Mouse (Mus musculus): ENCODE results near the gene Jag2.
A peak's percentile ranks its signal among the peaks of the same experiment; 100 is the strongest.

Jag2 gene

DNA sequence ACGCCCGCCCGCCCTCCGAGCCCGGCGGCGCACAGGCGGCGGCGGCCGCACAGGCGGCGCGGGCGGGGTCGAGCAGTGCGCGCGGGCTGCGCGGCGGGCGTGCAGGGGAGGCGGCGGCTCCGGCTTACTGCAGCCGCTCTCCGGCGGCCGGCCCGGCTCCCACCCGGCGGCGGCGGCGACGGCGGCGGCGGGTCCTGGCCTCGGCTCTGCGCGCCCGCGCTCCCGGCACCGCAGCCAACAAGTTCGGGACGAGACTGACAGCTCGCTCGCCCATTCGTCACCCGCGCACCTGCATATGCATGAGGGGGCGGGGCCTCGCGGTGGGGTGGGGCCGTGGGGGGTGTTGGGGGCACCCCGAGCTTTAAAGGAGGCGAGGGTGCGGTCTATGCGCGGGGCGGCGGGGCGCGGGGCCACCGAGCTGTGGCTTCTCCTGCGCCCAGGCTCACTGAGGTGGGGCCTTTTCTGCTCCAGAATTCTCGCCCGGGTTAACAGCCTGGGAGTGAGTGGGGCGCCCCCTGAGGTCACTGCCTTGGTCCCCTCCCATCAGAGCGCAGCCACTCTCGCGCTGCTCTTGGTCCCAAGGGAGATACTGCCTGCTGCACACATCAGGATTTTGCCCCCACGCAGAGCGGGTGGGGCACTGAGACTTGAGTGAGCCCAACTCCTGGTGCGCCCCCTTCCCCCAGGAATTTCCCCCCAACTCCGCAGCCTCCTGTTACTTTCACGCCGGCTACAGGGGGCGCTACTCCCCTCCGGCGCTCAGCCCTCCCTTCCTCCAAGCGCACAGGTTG, at the start of gene Jag2:
Jag2 (minus strand) TSS at position 215 of the 791 bp plus-strand sequence.
- DNase-seq (ENCODE audit: extremely low read depth, low read depth, low spot score), result no peak

DNA sequence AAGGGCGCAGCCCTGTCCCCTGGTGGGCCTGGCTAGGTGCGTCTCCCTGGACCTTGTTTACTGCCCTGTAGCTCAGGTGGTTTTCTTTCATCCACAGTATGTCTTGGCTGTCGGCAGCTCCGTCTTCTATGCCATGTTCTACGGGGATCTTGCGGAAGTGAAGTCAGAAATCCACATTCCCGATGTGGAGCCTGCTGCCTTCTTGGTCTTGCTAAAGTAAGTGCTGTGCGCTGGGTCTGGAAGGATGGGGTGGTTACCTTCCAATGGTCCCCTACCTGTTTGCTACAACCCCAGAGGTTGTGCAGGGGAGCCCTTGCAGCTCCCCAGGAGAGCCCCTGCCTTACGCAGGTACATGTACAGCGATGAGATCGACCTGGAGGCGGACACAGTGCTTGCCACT, 47.6 kb upstream of the Jag2 start:
- no peak for DNase-seq (ENCODE audit: extremely low read depth, low read depth, low spot score)

DNA sequence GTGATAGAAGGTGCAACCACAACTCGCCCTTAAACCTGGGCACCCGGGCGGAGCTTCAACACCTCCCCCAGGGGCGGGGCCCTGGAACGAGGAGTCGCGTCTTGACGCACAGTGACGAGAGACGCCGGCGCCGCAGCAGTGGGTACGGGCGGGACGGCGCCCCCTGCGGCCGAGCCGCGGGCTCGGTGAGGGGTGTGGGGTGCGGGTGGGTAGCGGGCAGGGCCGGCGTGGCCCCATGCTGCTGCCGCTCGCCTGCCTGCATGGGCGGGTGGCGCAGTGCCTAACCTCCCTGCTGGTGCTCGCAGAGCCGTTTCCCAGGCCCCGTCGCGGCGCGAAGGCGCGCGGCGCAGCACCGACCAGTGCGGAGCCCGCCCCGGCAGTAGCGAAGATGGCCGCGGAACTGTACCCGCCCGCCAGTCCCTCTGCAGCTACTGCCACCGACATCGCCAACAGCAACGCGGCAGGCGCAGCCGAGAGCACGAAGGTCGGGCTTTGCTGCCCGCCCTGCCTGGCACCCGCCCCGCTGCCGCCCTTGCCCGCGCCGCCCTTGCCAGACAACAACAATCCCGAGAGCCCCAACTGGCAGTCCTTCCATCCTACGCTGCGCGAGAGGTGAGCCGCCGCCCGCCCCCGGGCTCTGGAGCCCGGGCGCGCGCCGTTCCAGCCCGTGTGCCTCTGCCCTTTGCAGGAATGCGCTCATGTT, 46.9 kb upstream of the Jag2 start, which contains the start of gene Btbd6:
Btbd6 (plus strand) TSS at position 112 of the 703 bp plus-strand sequence.
- peak; percentile 18 for DNase-seq (ENCODE audit: extremely low read depth, low read depth, low spot score)

DNA sequence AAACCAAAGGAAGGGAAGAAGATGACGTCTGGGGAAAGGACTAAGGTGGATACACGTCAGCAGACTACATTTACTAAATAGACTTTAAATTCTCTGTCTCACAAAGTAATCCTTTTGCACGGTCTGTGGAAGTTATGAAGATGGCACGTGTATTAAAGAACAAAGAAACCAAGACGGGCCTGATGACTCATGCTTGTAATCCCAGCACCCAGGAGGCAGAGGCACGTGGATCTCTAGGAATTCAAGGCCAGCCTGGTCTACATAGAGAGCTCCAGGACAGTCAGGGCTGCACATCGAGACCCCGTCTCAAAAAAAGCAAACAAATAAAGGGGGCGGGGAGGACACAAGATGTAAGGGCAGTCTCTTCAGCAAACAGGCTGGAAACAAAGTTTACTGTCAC, 45.2 kb upstream of the Jag2 start:
- DNase-seq (ENCODE audit: extremely low read depth, low read depth, low spot score), result no peak

DNA sequence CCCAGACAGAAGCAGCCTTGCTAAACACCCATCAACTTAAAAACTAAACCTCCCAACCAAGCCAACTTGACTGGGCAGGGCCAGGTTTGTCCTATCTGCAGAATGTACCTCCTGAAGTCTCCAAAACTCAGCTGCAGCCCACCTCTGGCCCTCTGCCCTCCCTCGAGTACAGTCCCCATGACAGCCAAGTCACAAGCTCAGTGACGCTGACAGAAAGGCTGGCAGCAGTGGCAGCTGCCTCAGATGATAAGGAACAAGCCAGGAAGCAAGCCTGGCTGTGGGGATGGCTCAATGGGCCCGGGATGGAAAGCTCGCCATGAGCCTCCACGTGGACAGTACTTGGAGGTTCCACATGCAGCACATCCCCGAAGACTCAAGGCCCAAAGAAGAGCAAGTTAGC, 40.0 kb upstream of the Jag2 start:
- DNase-seq (ENCODE audit: extremely low read depth, low read depth, low spot score), result no peak

DNA sequence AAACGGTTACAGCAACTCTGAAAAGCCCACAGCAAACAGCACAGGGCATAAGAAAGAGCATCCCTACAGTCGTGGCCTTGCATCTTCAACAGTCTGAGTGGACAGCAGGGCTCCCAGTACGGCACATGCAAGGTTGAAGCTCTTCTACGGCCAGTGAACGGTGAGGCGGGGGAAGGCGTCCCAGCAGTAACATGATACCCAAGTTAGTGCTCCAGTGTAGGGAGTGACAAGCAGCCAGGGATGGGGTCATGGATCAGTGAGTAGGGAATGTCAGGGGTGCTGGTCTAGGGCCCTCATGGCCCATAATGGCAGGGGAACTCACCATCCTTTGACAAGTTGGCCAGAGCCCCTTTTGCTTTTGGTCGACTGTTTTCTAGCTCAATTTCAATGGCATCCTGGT, 39.4 kb upstream of the Jag2 start:
- DNase-seq (ENCODE audit: extremely low read depth, low read depth, low spot score), result no peak

DNA sequence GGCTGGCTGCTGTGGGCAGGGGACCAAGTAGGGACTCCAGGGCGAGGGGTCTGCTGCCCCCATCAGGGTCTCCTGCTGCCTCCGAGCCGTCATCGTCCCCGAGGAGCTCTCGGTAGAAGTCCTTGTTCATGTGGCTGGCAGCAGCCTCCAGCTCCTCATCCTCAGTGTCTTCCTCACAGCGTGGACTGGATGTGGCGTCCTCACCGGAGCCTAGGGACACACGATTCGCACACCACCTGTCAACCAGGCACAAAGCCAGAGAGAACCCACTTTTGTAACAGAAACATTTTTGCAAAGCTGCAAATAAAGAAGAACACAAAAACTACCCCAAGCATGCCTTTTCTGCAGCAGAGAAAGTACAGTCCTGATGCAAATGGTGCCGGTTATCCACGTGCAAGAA, 36.2 kb upstream of the Jag2 start:
- no peak for DNase-seq (ENCODE audit: extremely low read depth, low read depth, low spot score)

DNA sequence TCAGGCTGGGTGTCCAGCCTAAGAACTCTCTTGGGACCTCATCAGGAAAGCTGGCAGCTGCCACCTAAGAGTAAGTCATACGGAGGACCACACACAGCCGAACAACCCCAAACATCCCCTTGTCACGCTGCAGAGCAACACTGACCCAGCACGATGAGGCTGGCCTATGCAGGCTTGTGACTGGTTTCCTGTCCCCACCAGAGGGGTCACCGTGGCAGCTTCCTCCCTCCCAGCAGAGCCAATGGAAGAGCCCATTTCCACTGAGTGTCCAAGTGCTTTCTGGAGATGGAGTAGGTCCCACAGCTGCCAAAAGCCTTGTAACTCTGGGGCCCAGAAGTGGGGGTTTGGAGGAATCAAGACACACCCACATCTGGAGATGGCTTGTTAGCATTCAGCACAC, 32.3 kb upstream of the Jag2 start:
- DNase-seq (ENCODE audit: extremely low read depth, low read depth, low spot score), result no peak

DNA sequence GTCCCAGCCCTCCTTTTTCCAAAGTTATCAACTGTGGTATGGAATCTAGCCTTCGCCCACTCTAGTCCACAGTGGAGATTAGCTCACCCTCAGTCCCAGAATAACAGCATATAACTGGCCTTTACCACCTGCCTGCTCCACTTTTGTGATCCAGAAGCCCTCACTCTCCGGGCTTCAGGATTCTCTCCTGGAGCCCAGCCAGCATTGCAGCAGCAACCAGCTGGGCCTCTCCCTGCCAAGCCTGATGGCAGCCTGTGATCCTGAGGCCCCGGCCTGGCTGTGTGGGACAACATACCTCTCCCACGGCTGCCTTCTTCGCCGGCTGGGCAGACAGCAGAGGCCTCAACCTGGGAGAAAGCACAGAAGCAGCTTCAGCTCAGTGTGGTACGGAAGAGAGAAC, 31.9 kb upstream of the Jag2 start:
- DNase-seq (ENCODE audit: extremely low read depth, low read depth, low spot score), result no peak

DNA sequence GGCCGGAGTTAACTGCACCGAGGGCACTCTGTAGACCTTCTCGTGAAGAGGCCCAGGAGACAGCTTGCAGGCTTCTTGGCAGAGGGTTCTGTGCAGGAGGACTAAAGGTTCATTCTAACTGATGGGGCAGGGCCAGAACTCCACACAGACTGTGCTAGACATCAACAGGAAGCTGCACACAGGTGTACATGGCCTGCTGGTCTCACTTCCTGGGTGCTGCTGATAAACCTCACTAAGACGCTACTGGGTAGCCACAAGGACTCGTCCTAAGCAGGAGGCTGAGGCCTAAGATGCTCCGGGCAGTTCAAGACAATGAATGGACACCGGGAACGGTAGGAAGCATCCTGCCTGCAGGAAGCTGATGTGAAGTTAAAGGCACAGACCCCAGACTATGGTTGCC, 29.8 kb upstream of the Jag2 start:
- no peak for DNase-seq (ENCODE audit: extremely low read depth, low read depth, low spot score)

DNA sequence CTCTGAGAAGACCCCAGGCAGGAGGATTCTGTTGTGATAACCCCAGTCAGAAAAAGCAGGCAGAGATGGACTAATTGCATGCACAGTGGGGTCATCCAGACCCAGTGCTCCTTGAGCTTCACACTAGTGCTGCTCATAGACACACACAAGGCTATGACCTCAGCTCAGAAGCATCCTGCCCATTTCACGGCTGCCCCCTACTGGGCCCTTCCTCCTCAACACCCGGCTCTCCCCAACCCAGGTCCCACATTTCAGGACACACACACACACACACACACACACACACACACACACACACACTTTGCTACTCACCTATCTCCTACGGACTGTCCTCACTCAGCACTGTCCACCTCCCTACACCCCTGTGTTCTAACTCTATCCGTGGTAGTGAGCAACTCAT, 28.7 kb upstream of the Jag2 start:
- DNase-seq (ENCODE audit: extremely low read depth, low read depth, low spot score), result no peak

DNA sequence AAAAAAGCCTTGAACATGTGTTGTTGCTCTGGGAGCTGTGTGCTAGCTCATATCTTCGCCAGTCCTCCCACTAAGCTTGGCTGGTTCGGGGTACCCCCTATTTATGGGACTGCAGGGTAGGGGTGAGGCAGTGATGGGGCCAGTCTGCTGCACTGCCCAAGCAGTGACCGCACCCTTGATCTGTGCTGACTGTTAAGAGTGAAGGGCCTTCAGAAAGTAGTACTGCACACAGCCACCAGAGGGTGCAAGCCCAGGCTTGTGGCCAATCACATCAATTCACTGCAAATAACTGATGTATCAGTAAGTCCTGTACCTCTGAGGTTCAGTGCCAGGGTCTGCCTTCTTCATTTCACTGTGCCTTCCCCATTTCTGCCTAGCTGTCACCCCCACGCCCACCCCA, 26.2 kb upstream of the Jag2 start:
- DNase-seq (ENCODE audit: extremely low read depth, low read depth, low spot score), result no peak

DNA sequence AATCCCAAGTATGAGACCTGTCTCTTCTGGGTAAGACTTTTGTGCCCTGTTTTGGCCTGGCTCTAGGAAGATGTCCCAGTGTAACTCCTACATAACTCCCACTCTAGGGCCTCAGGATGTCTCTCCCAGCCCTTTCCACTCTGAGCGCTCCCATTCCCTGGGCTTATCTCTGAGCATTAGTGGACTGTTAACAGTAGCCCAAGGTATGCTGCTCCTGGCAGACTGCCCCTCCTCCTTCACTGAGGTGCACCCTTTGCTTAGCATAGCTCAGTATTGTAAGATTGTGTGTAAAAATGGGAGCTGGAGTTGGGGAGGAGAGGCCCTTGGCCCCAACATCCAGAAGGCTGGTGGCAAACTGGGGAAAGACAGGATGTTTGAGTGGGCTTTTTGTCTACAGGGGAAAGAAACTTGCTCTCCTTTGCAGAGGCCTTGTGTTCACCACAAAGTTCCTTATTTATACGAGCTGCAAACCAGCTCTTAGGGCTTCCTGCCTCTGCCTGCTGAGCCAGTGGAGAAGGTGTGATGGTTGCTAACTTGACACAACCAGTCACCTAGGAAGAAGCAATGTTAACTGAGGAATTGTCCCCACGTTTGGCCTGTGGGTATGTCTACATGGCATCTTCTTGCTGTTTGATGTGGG, 23.5 kb upstream of the Jag2 start:
- no peak for DNase-seq (ENCODE audit: extremely low read depth, low read depth, low spot score)

DNA sequence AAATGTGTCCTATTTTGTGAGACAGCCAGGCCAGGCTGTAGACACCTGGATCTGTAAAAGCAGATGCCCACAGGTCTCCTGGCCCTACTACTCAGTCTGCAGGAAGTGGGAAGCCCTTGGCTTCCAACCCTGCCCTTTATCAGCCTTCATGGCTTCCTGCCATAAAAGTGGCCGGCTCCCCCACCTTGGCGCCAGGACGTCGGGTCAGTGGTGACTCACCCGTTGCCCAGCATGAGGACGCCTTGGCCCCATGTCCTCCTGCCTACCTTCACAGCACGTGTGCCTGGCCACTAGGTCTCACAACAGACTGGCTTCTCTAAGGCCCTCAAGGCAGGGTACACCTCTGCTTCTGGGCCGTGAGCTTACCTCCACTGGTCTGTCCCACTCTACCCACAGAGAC, 22.9 kb upstream of the Jag2 start:
- DNase-seq (ENCODE audit: extremely low read depth, low read depth, low spot score), result no peak

DNA sequence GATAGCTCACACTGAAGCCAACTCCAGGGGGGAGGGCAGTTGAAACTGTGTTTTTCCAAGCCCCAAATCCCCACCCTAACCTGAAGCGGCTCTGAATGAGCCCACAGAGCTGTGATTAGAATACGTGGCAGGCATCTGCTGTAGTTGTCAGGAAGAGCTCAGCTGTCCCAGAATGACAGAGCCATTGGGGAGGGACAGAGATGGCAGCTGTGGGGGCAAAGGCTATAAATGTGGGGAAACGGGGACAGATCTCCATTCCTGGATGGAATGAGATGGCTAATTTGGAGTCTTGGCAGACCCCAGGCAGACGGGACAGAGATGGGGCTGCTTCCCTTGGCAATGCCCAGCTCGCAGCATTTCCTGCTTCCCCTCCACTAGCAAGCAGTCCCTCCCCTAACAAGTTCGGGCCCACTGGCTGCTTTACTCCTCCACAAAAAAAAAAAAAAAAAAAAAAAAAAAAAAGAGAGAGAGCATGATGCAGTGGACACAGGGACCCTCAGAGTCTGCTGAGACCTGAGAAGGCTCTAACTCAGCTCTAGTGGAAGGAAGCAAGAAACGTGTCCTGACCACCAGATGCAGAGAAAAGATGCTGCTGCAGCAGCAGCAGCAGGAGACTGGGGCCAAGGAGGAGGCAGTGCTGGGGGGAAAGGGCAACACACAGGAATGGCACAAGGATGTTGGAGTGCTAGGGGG, 21.7 kb upstream of the Jag2 start:
- no peak for DNase-seq (ENCODE audit: extremely low read depth, low read depth, low spot score)

DNA sequence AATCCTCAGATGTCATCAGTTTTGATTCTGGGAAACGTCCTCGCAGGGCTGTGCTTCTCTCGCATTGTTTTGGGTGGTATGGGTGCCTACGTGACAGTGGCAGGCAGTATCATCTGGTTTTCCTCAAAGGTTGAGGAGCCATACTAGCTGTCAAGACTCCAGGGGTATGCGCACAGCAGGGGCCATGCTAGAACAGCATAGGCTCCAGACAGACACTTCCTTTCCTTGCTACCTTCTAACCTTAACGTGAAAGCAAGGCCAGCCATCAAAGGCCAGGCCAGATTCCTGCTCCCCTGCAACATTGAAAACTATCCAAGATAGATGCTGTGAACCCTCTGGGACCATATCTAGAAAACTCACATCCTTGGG, 21.2 kb upstream of the Jag2 start:
- DNase-seq (ENCODE audit: extremely low read depth, low read depth, low spot score), result no peak

DNA sequence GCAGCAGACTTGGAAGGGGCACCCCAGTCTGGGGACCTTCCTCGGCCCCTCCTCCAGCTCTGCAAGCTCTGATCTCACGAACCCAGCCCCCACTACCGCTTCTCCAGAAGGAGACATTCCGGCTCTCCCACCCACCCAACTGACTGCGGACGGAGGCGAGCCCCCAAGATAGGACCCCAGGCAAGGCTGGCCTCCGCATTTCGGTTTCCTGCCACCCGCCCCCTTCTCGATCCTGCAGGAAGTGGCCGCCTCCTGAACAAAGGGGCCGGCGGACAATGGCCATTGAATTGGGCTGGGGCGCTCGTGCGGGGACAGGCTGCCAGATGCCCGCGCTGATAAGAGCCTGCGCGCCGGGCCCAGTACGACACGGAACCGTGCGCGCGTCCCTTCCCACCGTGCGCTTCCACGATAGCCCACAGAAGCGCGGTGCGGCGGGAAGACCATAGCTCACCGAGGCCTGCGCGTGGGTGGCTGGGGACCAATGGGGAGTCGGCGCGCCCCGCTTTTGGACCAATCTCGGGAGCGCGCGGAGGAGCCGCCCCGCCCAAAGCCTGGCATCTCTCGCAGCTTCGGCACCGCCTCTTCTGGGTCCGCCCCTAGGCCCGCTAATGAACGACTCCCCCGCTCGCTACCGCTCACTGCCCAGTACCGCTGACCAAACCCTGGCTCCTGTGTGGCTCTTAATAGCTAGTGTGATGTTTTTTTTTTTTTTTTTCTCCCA, 20.6 kb upstream of the Jag2 start:
- no peak for DNase-seq (ENCODE audit: extremely low read depth, low read depth, low spot score)

DNA sequence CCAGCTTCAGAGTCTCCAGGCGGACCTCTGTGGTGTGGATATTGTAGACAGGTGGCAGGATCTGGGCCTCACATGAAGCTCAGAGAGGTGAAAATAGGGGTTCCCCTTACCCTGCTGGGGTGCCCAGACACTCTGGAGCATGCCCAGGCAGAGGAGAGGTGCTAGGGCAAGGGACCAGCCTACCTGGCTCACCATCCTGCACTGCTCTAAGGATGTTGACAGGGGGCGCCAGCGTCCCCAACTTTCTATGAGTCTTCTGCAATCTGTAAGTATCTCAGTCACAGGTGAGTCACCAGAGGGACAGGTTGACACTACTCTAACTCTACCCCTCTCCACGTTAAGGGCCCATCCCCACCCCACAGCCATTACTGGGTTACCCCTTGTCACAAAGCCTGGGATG, 17.7 kb upstream of the Jag2 start:
- DNase-seq (ENCODE audit: extremely low read depth, low read depth, low spot score), result no peak

DNA sequence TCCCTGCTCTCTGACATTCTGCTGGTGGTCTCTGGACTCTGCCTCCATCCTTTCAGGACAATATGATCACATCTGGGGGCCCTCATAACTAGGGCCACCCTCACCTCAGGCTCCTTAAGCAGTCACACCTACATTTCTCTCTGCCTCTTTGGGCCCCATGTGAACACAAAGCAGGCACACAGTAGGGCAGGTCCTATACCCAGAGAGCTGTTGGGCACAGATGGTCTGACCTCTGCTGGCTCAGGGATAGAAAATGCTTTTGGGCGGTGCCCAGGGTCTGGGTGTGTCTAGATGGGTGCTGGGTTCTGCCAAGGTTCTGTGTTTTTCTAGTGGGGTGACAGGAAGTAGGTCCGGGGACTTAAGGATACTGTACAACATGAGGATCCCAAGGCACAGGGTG, 14.1 kb upstream of the Jag2 start:
- DNase-seq (ENCODE audit: extremely low read depth, low read depth, low spot score), result no peak

DNA sequence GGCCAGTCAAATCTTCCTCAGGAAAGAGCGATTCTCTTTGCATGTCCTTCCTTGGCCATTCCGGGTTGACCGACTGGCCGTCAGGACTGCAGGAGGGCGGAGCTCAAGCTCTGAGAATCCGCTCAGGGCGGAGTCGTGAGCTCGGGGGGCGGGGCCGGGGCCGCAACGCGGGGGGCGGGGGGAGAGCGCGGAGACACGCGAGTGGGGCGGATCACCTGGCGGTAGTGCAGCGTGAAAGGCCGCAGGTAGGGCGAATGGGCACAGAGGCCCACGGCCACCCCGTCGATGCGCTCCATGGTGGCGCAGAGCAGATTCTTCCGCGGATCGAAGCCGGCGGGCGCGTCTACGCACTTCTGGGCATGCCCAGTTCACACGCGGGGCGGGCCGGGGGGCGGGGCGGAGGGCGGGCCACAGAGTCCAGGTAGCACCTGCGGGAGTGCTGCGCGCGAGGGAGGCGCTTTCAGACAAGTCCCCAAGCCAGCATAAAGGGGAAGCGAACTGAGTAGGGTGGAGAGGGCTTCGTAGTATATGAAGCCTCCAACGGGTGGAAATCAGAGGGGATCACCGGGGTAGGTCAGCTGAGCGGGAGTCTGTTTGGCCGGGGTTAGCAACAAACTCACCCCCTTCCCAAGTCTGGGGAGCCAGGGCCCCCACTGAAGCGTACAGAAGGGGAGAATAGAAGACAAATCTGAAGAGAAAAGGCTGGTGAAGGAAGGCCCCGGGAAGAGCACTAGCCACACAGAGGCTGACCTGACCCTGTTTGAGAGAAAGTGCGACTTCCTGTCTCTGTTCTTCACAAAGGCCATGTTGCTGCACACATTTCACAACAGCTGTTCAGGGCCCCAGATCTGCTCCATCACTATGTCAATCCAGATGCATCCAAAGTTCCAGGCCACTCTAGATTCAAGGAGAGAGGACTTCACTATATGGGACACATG, 12.5 kb upstream of the Jag2 start, which contains the start of gene Nudt14:
Nudt14 (minus strand) TSS at position 349 of the 938 bp plus-strand sequence.
- no peak for DNase-seq (ENCODE audit: extremely low read depth, low read depth, low spot score)
